Mouse (Mus musculus) embryonic fibroblast, embryonic 13.5 days (primary cell): ENCODE results near the gene Gdpgp1.

Experiments
- CTCF ChIP-seq: IDR thresholded peaks from 2 replicates; pipeline ENCODE4 v1.5.1; 2011; ENCODE audit warnings: mild to moderate bottlenecking, control low read depth, low read length, moderate library complexity, borderline replicate concordance; ENCODE audit not compliant: insufficient read depth
- POLR2A ChIP-seq: IDR thresholded peaks from 2 replicates; pipeline ENCODE4 v1.6.1; 2011; ENCODE audit warnings: low read depth, mild to moderate bottlenecking, control low read depth, low read length, moderate library complexity

- TF ChIP-seq CTCF (no peak), POLR2A (no peak)
Measured at GRCm38 (mm10) chr7:80191455-80191854, 41.2 kb upstream of the Gdpgp1 start.
